Mouse (Mus musculus): ENCODE measurements around the gene Exoc5. TPM values are rescaled to one million over a fixed set of nuclear protein-coding genes. Genes with fewer than 3 reads are reported as not detected.
"Not testable (repeated sequence)": the region's sequence is repeated elsewhere in the genome, so short reads cannot be mapped to it uniquely, and the experiment has no call there.

Gene Exoc5
- total and polyA plus RNA-seq, 3 experiments = 20.1 to 65.1 (median 38.9) TPM

DNA sequence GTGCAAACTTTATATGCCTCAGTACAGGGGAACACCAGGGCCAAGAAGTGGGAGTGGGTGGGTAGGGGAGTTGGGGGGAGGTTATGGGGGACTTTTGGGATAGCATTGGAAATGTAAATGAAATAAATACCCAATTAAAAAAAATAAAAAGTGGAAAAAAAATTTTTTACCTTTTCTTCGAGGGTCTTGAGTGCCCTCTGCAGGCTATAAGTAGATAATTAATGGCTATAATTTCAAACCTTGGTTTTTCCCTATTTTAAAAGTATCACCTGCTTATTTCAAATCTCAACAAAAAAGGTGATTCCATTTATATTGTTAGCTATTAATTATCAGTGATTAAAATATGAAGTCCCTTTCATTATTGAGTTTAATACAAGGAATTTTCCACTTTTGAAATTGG, 25.3 kb upstream of the Exoc5 start:
- DNase-seq (ENCODE audit: extremely low read depth); H3K79me2 ChIP-seq (replicated peaks; ENCODE audit: control insufficient read depth, extremely low read depth, insufficient read depth, poor library complexity, severe bottlenecking); H3K9ac ChIP-seq (ENCODE audit: insufficient read depth, low read depth); in situ Hi-C loops (cut with MboI; ENCODE audit: low pct_ligation_motif_present, low pct_unique_long_range_greater_than_20kb, low sequenced_read_pairs); H3K27me3 ChIP-seq (replicated peaks); H3K27ac ChIP-seq (ENCODE audit: insufficient read depth, low read depth); H3K4me3 ChIP-seq (replicated peaks in 1 of 3; ENCODE audit: low read depth in 2 of 3, low read length in 2 of 3, poor library complexity in 1 of 3); H3K9me3 ChIP-seq (replicated peaks; ENCODE audit: low read length); H3K4me2 ChIP-seq (ENCODE audit: insufficient read depth, low read depth, poor library complexity, severe bottlenecking); dilution Hi-C loops (cut with MboI; ENCODE audit: extremely low pct_ligation_motif_present, extremely low pct_unique_long_range_greater_than_20kb, low sequenced_read_pairs): not testable (repeated sequence)
- H3K36me3 ChIP-seq (replicated peaks in 1 of 2; ENCODE audit: control insufficient read depth in 1 of 2, insufficient read depth in 1 of 2, low read length in 1 of 2) = peaks cover 2 to 12% of the 10 kb centered on the region in 2 experiments
- TF ChIP-seq RAD21 (IDR thresholded peaks at IDR 0.05; ENCODE audit: low read depth, low read length) (peak; percentile 29), CTCF (conservative IDR thresholded peaks at IDR 0.05 in 1 of 2, IDR thresholded peaks at IDR 0.05 in 1 of 2; ENCODE audit: low read depth in 2 of 2, low read length in 2 of 2) (peak in 1 of 2 experiments; percentile 44; a peak in 2 of 4 replicates), ZNF384 (IDR thresholded peaks at IDR 0.05; ENCODE audit: low read depth, low read length) (peak; percentile 57; the same call in 1 of the 2 replicates)
- peaks cover 3 to 11% of the 10 kb centered on the region in 2 experiments; a peak in 3 of 4 replicates for H3K4me1 ChIP-seq (ENCODE audit: control insufficient read depth in 1 of 2, insufficient read depth in 2 of 2)

DNA sequence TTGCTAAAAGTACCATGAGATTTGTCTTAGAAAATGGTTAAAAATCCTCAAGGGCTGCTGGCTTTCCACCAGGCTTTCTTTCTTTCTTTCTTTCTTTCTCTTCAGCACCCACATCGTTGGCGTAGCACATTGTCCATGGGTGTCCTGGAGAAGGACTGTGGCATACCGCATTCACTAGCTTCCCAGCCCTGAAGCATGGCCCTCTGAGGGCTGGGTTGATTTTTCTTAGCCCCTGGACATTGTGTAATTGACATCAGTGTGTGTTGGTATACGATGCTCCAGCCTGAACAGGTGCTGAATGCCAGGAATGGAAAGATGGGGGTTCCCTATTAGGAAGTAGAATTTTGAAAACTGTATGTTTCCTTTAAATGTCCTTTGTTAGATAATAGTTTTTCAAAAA, 24.8 kb upstream of the Exoc5 start:
- Histone ChIP-seq H3K4me2 (ENCODE audit: insufficient read depth, low read depth, poor library complexity, severe bottlenecking) (no peak overlapping the region), H3K79me2 (replicated peaks; ENCODE audit: control insufficient read depth, extremely low read depth, insufficient read depth, poor library complexity, severe bottlenecking) (no peaks in the 10 kb centered on the region), H3K4me3 (replicated peaks in 1 of 3; ENCODE audit: low read depth in 2 of 3, low read length in 2 of 3, poor library complexity in 1 of 3) (no peak overlapping the region), H3K9ac (ENCODE audit: insufficient read depth, low read depth) (no peak overlapping the region), H3K27me3 (replicated peaks) (no peaks in the 10 kb centered on the region), H3K9me3 (replicated peaks; ENCODE audit: low read length) (no peaks in the 10 kb centered on the region), H3K36me3 (replicated peaks in 1 of 2; ENCODE audit: control insufficient read depth in 1 of 2, insufficient read depth in 1 of 2, low read length in 1 of 2) (peaks cover 2 to 17% of the 10 kb centered on the region in 2 experiments), H3K4me1 (ENCODE audit: control insufficient read depth in 1 of 2, insufficient read depth in 2 of 2) (peaks cover 3 to 11% of the 10 kb centered on the region in 2 experiments; a peak in 3 of 4 replicates), H3K27ac (ENCODE audit: insufficient read depth, low read depth) (no peak overlapping the region)
- in situ Hi-C loops (cut with MboI; ENCODE audit: low pct_ligation_motif_present, low pct_unique_long_range_greater_than_20kb, low sequenced_read_pairs) (no loop called here), dilution Hi-C loops (cut with MboI; ENCODE audit: extremely low pct_ligation_motif_present, extremely low pct_unique_long_range_greater_than_20kb, low sequenced_read_pairs) (no loop called here)
- no peak for TF ChIP-seq UBTF (IDR thresholded peaks at IDR 0.05; ENCODE audit: low read depth, low read length)
- TF ChIP-seq CHD2 (IDR thresholded peaks at IDR 0.05; ENCODE audit: low read length) = no peak
- TF ChIP-seq ZKSCAN1 (IDR thresholded peaks at IDR 0.05; ENCODE audit: borderline replicate concordance, low read depth, low read length) = no peak
- no peak for TF ChIP-seq ETS1 (conservative IDR thresholded peaks at IDR 0.05; ENCODE audit: low read depth, low read length)
- TF ChIP-seq MAZ (IDR thresholded peaks at IDR 0.05; ENCODE audit: low read depth, low read length) = no peak
- TF ChIP-seq MAFK (IDR thresholded peaks at IDR 0.05; ENCODE audit: insufficient replicate concordance, low read length) = no peak
- TF ChIP-seq POLR2A (IDR thresholded peaks at IDR 0.05; ENCODE audit: low read depth, low read length) = no peak
- no peak for TF ChIP-seq PAX5 (IDR thresholded peaks at IDR 0.05; ENCODE audit: low read length)
- TF ChIP-seq USF2 (conservative IDR thresholded peaks at IDR 0.05; ENCODE audit: low read depth, low read length) = no peak
- DNase-seq (ENCODE audit: extremely low read depth) = no peak

DNA sequence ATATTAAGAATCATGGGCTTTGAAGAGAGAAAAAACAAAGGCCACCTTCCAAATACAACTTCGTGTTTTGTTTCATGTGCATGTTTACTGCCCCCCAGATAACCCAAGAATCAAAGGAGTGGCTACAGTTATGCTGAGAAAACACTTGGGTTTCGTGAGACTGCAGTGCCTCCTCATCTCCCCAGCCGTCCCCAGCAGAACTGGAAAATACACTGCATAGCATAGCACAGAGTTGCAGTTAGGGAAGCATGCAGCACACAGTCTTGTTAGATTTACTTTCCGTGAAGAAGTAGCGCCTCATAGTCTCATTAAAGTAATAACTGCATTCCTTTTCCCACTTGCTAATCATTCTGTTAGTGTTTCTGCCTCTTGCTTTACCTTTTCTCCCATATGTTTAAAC, 23.6 kb upstream of the Exoc5 start:
- Histone ChIP-seq H3K4me1 (ENCODE audit: control insufficient read depth in 1 of 2, insufficient read depth in 2 of 2) (peaks cover 3 to 11% of the 10 kb centered on the region in 2 experiments; a peak in 3 of 4 replicates), H3K36me3 (replicated peaks in 1 of 2; ENCODE audit: control insufficient read depth in 1 of 2, insufficient read depth in 1 of 2, low read length in 1 of 2) (peaks cover 5 to 21% of the 10 kb centered on the region in 2 experiments), H3K79me2 (replicated peaks; ENCODE audit: control insufficient read depth, extremely low read depth, insufficient read depth, poor library complexity, severe bottlenecking) (no peaks in the 10 kb centered on the region), H3K27me3 (replicated peaks) (no peaks in the 10 kb centered on the region), H3K4me3 (replicated peaks in 1 of 3; ENCODE audit: low read depth in 2 of 3, low read length in 2 of 3, poor library complexity in 1 of 3) (no peak overlapping the region), H3K4me2 (ENCODE audit: insufficient read depth, low read depth, poor library complexity, severe bottlenecking) (no peak overlapping the region), H3K27ac (ENCODE audit: insufficient read depth, low read depth) (no peak overlapping the region), H3K9me3 (replicated peaks; ENCODE audit: low read length) (no peaks in the 10 kb centered on the region), H3K9ac (ENCODE audit: insufficient read depth, low read depth) (no peak overlapping the region)
- in situ Hi-C loops (cut with MboI; ENCODE audit: low pct_ligation_motif_present, low pct_unique_long_range_greater_than_20kb, low sequenced_read_pairs) = no loop called here
- dilution Hi-C loops (cut with MboI; ENCODE audit: extremely low pct_ligation_motif_present, extremely low pct_unique_long_range_greater_than_20kb, low sequenced_read_pairs) = no loop called here
- TF ChIP-seq ELF1 (IDR thresholded peaks at IDR 0.05; ENCODE audit: low read depth, low read length) (no peak), ZNF384 (IDR thresholded peaks at IDR 0.05; ENCODE audit: low read depth, low read length) (no peak), NELFE (IDR thresholded peaks at IDR 0.05; ENCODE audit: low read depth, low read length) (no peak), GABPA (IDR thresholded peaks at IDR 0.05; ENCODE audit: insufficient replicate concordance, low read depth, low read length) (no peak), TBP (conservative IDR thresholded peaks at IDR 0.05; ENCODE audit: low read depth, low read length) (no peak), USF2 (conservative IDR thresholded peaks at IDR 0.05; ENCODE audit: low read depth, low read length) (no peak), MAFK (IDR thresholded peaks at IDR 0.05; ENCODE audit: insufficient replicate concordance, low read length) (no peak), CHD1 (IDR thresholded peaks at IDR 0.05; ENCODE audit: low read depth, low read length) (no peak), MXI1 (IDR thresholded peaks at IDR 0.05; ENCODE audit: low read depth, low read length) (no peak), UBTF (IDR thresholded peaks at IDR 0.05; ENCODE audit: low read depth, low read length) (no peak), NRF1 (IDR thresholded peaks at IDR 0.05; ENCODE audit: low read depth, low read length) (no peak), USF1 (IDR thresholded peaks at IDR 0.05; ENCODE audit: low read depth, low read length) (no peak), POLR2A (IDR thresholded peaks at IDR 0.05; ENCODE audit: low read depth, low read length) (no peak), MAZ (IDR thresholded peaks at IDR 0.05; ENCODE audit: low read depth, low read length) (no peak)
- no peak for DNase-seq (ENCODE audit: extremely low read depth)
